Mouse (Mus musculus) liver, embryonic 15.5 days (tissue): ENCODE measurements around the gene Xylb. TPM values are rescaled to one million over a fixed set of nuclear protein-coding genes. Genes with fewer than 3 reads are reported as not detected.

ENCODE experiments used
- ATAC-seq: fragments of 200-750 bp; cut with Nextera tagmentation; 2 replicates; pipeline ENCODE4 v1.8.0; 2017; ENCODE audit warnings: moderate number of reproducible peaks, mild to moderate bottlenecking, moderate library complexity; ENCODE audit not compliant: insufficient read depth
- H3K27ac ChIP-seq: fragments of 300-500 bp; sonication (generic); replicated peaks from 2 replicates; pipeline ENCODE4 v1.5.1; 2015; ENCODE audit warnings: mild to moderate bottlenecking, inconsistent platforms
- H3K27me3 ChIP-seq: fragments of 300-500 bp; sonication (generic); 2 replicates; pipeline ENCODE4 v1.6.1; 2015; ENCODE audit warnings: mild to moderate bottlenecking, inconsistent platforms
- H3K36me3 ChIP-seq: fragments of 300-500 bp; sonication (generic); replicated peaks from 2 replicates; pipeline ENCODE4 v1.6.1; 2015; ENCODE audit warnings: moderate library complexity, mild to moderate bottlenecking, inconsistent platforms
- H3K4me1 ChIP-seq: fragments of 300-500 bp; sonication (generic); replicated peaks from 2 replicates; pipeline ENCODE4 v1.6.1; 2015; ENCODE audit warnings: inconsistent platforms
- H3K4me2 ChIP-seq: fragments of 300-500 bp; sonication (generic); 2 replicates; pipeline ENCODE4 v1.6.1; 2015; ENCODE audit warnings: moderate library complexity, mild to moderate bottlenecking, inconsistent platforms
- H3K4me3 ChIP-seq: fragments of 300-500 bp; sonication (generic); replicated peaks from 2 replicates; pipeline ENCODE4 v1.5.1; 2015; ENCODE audit warnings: mild to moderate bottlenecking, inconsistent platforms
- H3K9ac ChIP-seq: fragments of 300-500 bp; sonication (generic); 2 replicates; pipeline ENCODE4 v1.6.1; 2015; ENCODE audit warnings: moderate library complexity, mild to moderate bottlenecking, inconsistent platforms
- H3K9me3 ChIP-seq: fragments of 300-500 bp; sonication (generic); replicated peaks from 2 replicates; pipeline ENCODE4 v1.6.1; 2016; ENCODE audit warnings: inconsistent platforms
- WGBS: fragments of 180-500 bp; shearing (Covaris S2); methylation state at CpG from one replicate; pipeline ENCODE4 v1.1.7; 2015; ENCODE audit warnings: mixed read lengths; ENCODE audit not compliant: insufficient replicate concordance; 5-methylcytosine and 5-hydroxymethylcytosine counted together
- polyA plus RNA-seq: library from polyadenylated mRNA; unstranded; fragments of >200 nt; fragmentation: Nextera tagmentation; extraction: Ambion mirVana; gene quantifications from 2 replicates; pipeline ENCODE4 v1.2.1, GENCODE M21; 2015

Xylb gene
- polyA plus RNA-seq, 1 experiment from 2014 or later: 3.8 TPM

GRCm38 (mm10) chr9:119425976-119426415 is 68.8 kb downstream of the Xylb start:
- WGBS: 73% methylated on average over 13 of the region's 13 CpGs
- H3K27ac ChIP-seq: no peak overlapping the region
- no peak overlapping the region for H3K4me2 ChIP-seq
- no peaks in the 10 kb centered on the region for H3K9me3 ChIP-seq
- peaks cover 21% of the 10 kb centered on the region for H3K4me1 ChIP-seq
- ATAC-seq: no peak
- no peak overlapping the region for H3K9ac ChIP-seq
- H3K27me3 ChIP-seq: no peaks in the 10 kb centered on the region
- no peaks in the 10 kb centered on the region for H3K36me3 ChIP-seq
- no peak overlapping the region for H3K4me3 ChIP-seq

GRCm38 (mm10) chr9:119426483-119426882 is 69.3 kb downstream of the Xylb start:
- Histone ChIP-seq H3K9me3 (no peaks in the 10 kb centered on the region), H3K4me3 (no peak overlapping the region), H3K4me1 (peaks cover 21% of the 10 kb centered on the region), H3K4me2 (no peak overlapping the region), H3K27ac (no peak overlapping the region), H3K27me3 (no peaks in the 10 kb centered on the region), H3K9ac (no peak overlapping the region), H3K36me3 (no peaks in the 10 kb centered on the region)
- WGBS: 64% methylated on average over 7 of the region's 7 CpGs
- ATAC-seq: no peak

GRCm38 (mm10) chr9:119430311-119430710 is 73.1 kb downstream of the Xylb start:
- Histone ChIP-seq H3K27ac (no peak overlapping the region), H3K4me3 (no peak overlapping the region), H3K36me3 (peaks cover 3% of the 10 kb centered on the region; the same call in 1 of the 2 replicates), H3K4me1 (peaks cover 14% of the 10 kb centered on the region), H3K9me3 (no peaks in the 10 kb centered on the region), H3K4me2 (no peak overlapping the region), H3K27me3 (no peaks in the 10 kb centered on the region), H3K9ac (no peak overlapping the region)
- no peak for ATAC-seq
- WGBS: 40% methylated on average over 7 of the region's 7 CpGs

- Histone ChIP-seq H3K36me3 (peaks cover 3% of the 10 kb centered on the region; the same call in 1 of the 2 replicates), H3K9ac (no peak overlapping the region), H3K4me2 (no peak overlapping the region), H3K9me3 (no peaks in the 10 kb centered on the region), H3K27ac (no peak overlapping the region), H3K27me3 (no peaks in the 10 kb centered on the region), H3K4me1 (0 out of 2 replicates have a peak, but pooled peaks cover 2% of the 10 kb centered on the region), H3K4me3 (no peak overlapping the region)
- WGBS: 29% methylated on average over 2 of the region's 2 CpGs
- ATAC-seq: no peak
These were observed 78.7 kb downstream of the Xylb start for GRCm38 (mm10) chr9:119435855-119436254.

- 76% methylated on average over 12 of the region's 12 CpGs for WGBS
- no peak for ATAC-seq
- no peak overlapping the region for H3K27ac ChIP-seq
These were observed 80.9 kb downstream of the Xylb start for GRCm38 (mm10) chr9:119438065-119438464.

GRCm38 (mm10) chr9:119438498-119439000 is 81.4 kb downstream of the Xylb start:
- H3K4me1 ChIP-seq: 0 out of 2 replicates have a peak, but pooled peaks cover 2% of the 10 kb centered on the region
- WGBS: 70% methylated on average over 9 of the region's 9 CpGs
- H3K4me2 ChIP-seq: no peak overlapping the region
- H3K9me3 ChIP-seq: no peaks in the 10 kb centered on the region
- H3K27ac ChIP-seq: no peak overlapping the region
- H3K27me3 ChIP-seq: no peaks in the 10 kb centered on the region
- no peak for ATAC-seq
- no peaks in the 10 kb centered on the region for H3K36me3 ChIP-seq
- no peak overlapping the region for H3K4me3 ChIP-seq
- H3K9ac ChIP-seq: no peak overlapping the region

More at GRCm38 (mm10) chr9:119438065-119438464, 80.9 kb downstream of the Xylb start:
- Histone ChIP-seq H3K36me3 (no peaks in the 10 kb centered on the region), H3K27me3 (no peaks in the 10 kb centered on the region), H3K9me3 (no peaks in the 10 kb centered on the region), H3K4me2 (no peak overlapping the region), H3K9ac (no peak overlapping the region), H3K4me1 (0 out of 2 replicates have a peak, but pooled peaks cover 2% of the 10 kb centered on the region), H3K4me3 (no peak overlapping the region)

Other genes with a start within 250 kb of the Xylb start
- 19.0 and 24.7 TPM in 2 replicates for gene Acaa1b, start 200.3 kb upstream of the Xylb start, polyA plus RNA-seq
- gene Gm47289, start 198.2 kb upstream of the Xylb start, polyA plus RNA-seq: not detected in 2 replicates
- not detected in 2 replicates for gene Slc22a13, start 148.3 kb upstream of the Xylb start, polyA plus RNA-seq
- 4.8 and 5.6 TPM in 2 replicates for gene Oxsr1, start 35.0 kb upstream of the Xylb start, polyA plus RNA-seq
- 42.4 and 51.5 TPM in 2 replicates for gene Acaa1a, start 17.7 kb upstream of the Xylb start, polyA plus RNA-seq
- gene Myd88, start 16.0 kb upstream of the Xylb start, polyA plus RNA-seq: 15.3 and 17.0 TPM in 2 replicates
- gene Slc22a14, start 8.2 kb downstream of the Xylb start, polyA plus RNA-seq: 0.07 TPM in 1 of 2 replicates, not detected in the other
- 3.2 and 3.6 TPM in 2 replicates for gene Acvr2b, start 44.7 kb downstream of the Xylb start, polyA plus RNA-seq
- gene Exog, start 87.6 kb downstream of the Xylb start, polyA plus RNA-seq: 5.8 and 6.6 TPM in 2 replicates
- 0.03 and 0.05 TPM in 2 replicates for gene Scn5a, start 221.6 kb downstream of the Xylb start, polyA plus RNA-seq